Mouse (Mus musculus) neural tube, embryonic 11.5 days (tissue): ENCODE measurements around the gene Sult2b1. TPM values are rescaled to one million over a fixed set of nuclear protein-coding genes. Genes with fewer than 3 reads are reported as not detected.

Experiments
- ATAC-seq: fragments of 200-750 bp; cut with Nextera tagmentation; 2 replicates; pipeline ENCODE4 v1.8.0; 2017; ENCODE audit warnings: moderate number of reproducible peaks, mild to moderate bottlenecking, moderate TSS enrichment, moderate library complexity; ENCODE audit not compliant: insufficient read depth, low FRiP score, low TSS enrichment
- DNase-seq: peaks from one replicate; pipeline ENCODE4 v3.0.0-alpha.2; 2015; ENCODE audit warnings: low spot score
- H3K27ac ChIP-seq: fragments of 300-500 bp; sonication (generic); 2 replicates; pipeline ENCODE4 v1.5.1; 2014; ENCODE audit warnings: low read depth, mild to moderate bottlenecking, low read length
- H3K27me3 ChIP-seq: fragments of 300-500 bp; sonication (generic); 2 replicates; pipeline ENCODE4 v1.6.1; 2014; ENCODE audit warnings: mild to moderate bottlenecking, low read length, mixed read lengths; ENCODE audit not compliant: control insufficient read depth, insufficient read depth
- H3K36me3 ChIP-seq: fragments of 300-500 bp; sonication (generic); 2 replicates; pipeline ENCODE4 v1.6.1; 2014; ENCODE audit warnings: mild to moderate bottlenecking, low read length, moderate library complexity, mixed read lengths; ENCODE audit not compliant: control insufficient read depth, insufficient read depth
- H3K4me1 ChIP-seq: fragments of 300-500 bp; sonication (generic); 2 replicates; pipeline ENCODE4 v1.6.1; 2014; ENCODE audit warnings: low read length, mixed read lengths; ENCODE audit not compliant: control insufficient read depth, insufficient read depth
- H3K4me2 ChIP-seq: fragments of 300-500 bp; sonication (generic); 2 replicates; pipeline ENCODE4 v1.6.1; 2014; ENCODE audit warnings: low read depth, mild to moderate bottlenecking, moderate library complexity
- H3K4me3 ChIP-seq: fragments of 300-500 bp; sonication (generic); 2 replicates; pipeline ENCODE4 v1.5.1; 2014; ENCODE audit warnings: low read depth, low read length
- H3K9ac ChIP-seq: fragments of 300-500 bp; sonication (generic); 2 replicates; pipeline ENCODE4 v1.6.1; 2014; ENCODE audit warnings: mild to moderate bottlenecking, low read length
- H3K9me3 ChIP-seq: fragments of 300-500 bp; sonication (generic); 2 replicates; pipeline ENCODE4 v1.6.1; 2016; ENCODE audit warnings: low read length; ENCODE audit not compliant: control insufficient read depth
- WGBS: fragments of 180-500 bp; shearing (Covaris S2); extraction: QIAGEN DNeasy Blood & Tissue Kit; methylation state at CpG from one replicate; pipeline ENCODE4 v1.1.7; 2014; 5-methylcytosine and 5-hydroxymethylcytosine counted together
- polyA plus RNA-seq: library from polyadenylated mRNA; unstranded; fragments of >200 nt; fragmentation: Nextera tagmentation; extraction: Ambion mirVana; gene quantifications from 2 replicates; pipeline ENCODE4 v1.2.1, GENCODE M21; 2014

The Sult2b1 gene
- polyA plus RNA-seq, 1 experiment from 2014 or later = 1.1 TPM

DNA sequence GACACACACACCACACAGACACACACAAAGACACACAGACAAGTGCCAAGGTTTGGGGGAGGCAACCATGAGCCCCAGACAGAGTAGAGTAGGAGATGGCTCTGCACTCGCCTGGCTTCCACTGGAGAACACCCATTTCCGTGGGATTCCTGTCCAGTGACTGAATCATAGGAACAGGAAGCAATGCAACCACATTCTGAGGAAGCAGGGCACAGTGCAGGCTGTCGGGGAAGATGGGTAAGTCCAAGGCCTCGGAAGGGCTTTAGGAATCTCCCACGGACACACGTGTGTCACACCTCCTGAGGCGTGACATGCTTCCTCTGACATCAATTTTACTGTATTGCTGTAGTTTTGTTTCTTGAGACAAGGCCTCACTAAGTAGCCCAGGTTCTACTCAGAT, 36.4 kb downstream of the Sult2b1 start:
- Histone ChIP-seq H3K36me3 (no peaks in the 10 kb centered on the region), H3K27ac (no peak overlapping the region), H3K4me1 (no peaks in the 10 kb centered on the region), H3K27me3 (no peaks in the 10 kb centered on the region), H3K9me3 (no peaks in the 10 kb centered on the region), H3K4me2 (no peak overlapping the region), H3K9ac (no peak overlapping the region), H3K4me3 (no peak overlapping the region)
- ATAC-seq (no peak), DNase-seq (no peak)
- 86% methylated on average over 7 of the region's 7 CpGs for WGBS

GRCm38 (mm10) chr7:45747450-45747849, 37.0 kb downstream of the Sult2b1 start:
- Histone ChIP-seq H3K27me3 (no peaks in the 10 kb centered on the region), H3K27ac (no peak overlapping the region), H3K9ac (no peak overlapping the region), H3K36me3 (no peaks in the 10 kb centered on the region), H3K4me1 (no peaks in the 10 kb centered on the region), H3K4me2 (no peak overlapping the region), H3K4me3 (no peak overlapping the region), H3K9me3 (no peaks in the 10 kb centered on the region)
- DNase-seq = no peak
- ATAC-seq = no peak
- 90% methylated on average over 5 of the region's 5 CpGs for WGBS

GRCm38 (mm10) chr7:45746518-45746917, 38.0 kb downstream of the Sult2b1 start:
- DNase-seq = no peak

GRCm38 (mm10) chr7:45744387-45744786, 40.1 kb downstream of the Sult2b1 start:
- DNase-seq (peak; percentile 38), ATAC-seq (no peak)
- Histone ChIP-seq H3K9ac (no peak overlapping the region), H3K36me3 (no peaks in the 10 kb centered on the region), H3K4me1 (no peaks in the 10 kb centered on the region), H3K27me3 (no peaks in the 10 kb centered on the region), H3K27ac (no peak overlapping the region), H3K4me2 (no peak overlapping the region), H3K4me3 (no peak overlapping the region), H3K9me3 (no peaks in the 10 kb centered on the region)
- WGBS = 45% methylated on average over 2 of the region's 2 CpGs

More at GRCm38 (mm10) chr7:45746518-45746917, 38.0 kb downstream of the Sult2b1 start:
- no peak overlapping the region for H3K9ac ChIP-seq
- H3K36me3 ChIP-seq = no peaks in the 10 kb centered on the region
- no peak for ATAC-seq
- no peak overlapping the region for H3K4me3 ChIP-seq
- no peak overlapping the region for H3K27ac ChIP-seq
- 64% methylated on average over 6 of the region's 6 CpGs for WGBS
- no peak overlapping the region for H3K4me2 ChIP-seq
- H3K4me1 ChIP-seq = no peaks in the 10 kb centered on the region
- no peaks in the 10 kb centered on the region for H3K27me3 ChIP-seq
- H3K9me3 ChIP-seq = no peaks in the 10 kb centered on the region

DNA sequence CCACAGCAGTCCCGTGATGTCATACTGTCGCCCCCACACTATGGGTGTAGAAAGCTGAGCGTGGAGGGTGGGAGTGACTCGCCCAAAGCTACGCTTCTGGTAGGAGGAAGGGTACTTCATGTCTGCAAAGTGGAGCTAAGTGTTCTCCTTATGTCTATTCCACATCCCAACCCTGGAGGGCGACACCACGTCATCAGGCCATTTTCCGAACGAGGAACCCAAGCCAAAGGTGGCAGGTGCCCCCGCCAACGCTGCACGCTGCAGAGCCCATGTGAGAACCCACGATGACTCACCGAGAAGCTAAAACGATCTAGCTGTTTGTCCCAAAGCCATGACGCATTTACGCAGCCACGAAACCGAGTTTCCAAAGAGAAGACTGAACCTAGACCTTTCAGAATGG, 42.1 kb downstream of the Sult2b1 start:
- no peak for ATAC-seq
- Histone ChIP-seq H3K27me3 (0 out of 2 replicates have a peak, but pooled peaks cover 2% of the 10 kb centered on the region), H3K27ac (no peak overlapping the region), H3K4me2 (no peak overlapping the region), H3K4me1 (no peaks in the 10 kb centered on the region), H3K9ac (no peak overlapping the region), H3K36me3 (no peaks in the 10 kb centered on the region), H3K4me3 (no peak overlapping the region), H3K9me3 (no peaks in the 10 kb centered on the region)
- no peak for DNase-seq
- WGBS = 46% methylated on average over 19 of the region's 19 CpGs

GRCm38 (mm10) chr7:45741777-45742176, 42.7 kb downstream of the Sult2b1 start:
- no peak for ATAC-seq
- H3K27me3 ChIP-seq = 0 out of 2 replicates have a peak, but pooled peaks cover 2% of the 10 kb centered on the region
- H3K9me3 ChIP-seq = no peaks in the 10 kb centered on the region
- no peaks in the 10 kb centered on the region for H3K36me3 ChIP-seq
- no peak overlapping the region for H3K9ac ChIP-seq
- H3K4me1 ChIP-seq = no peaks in the 10 kb centered on the region
- no peak overlapping the region for H3K27ac ChIP-seq
- 41% methylated on average over 11 of the region's 11 CpGs for WGBS
- H3K4me3 ChIP-seq = no peak overlapping the region
- no peak for DNase-seq
- no peak overlapping the region for H3K4me2 ChIP-seq

DNA sequence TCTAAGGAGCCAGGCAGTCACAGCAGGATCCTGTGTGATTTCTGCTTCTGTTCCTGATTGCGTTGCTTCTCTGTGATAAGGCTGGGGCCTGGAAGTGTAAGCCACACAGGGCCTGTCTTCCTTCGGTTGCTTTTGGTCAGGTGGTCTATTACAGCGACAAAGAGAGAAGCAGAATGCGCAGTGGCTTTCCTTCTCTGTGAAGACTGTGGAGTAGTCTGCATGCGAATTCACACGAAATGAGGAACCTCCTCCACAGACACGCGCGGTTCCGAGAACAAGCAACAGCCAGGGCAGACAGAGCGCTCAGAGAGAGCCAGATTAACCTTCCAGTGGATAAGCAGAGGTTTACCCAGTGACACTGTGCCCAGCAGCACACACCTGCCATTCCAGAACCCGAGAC, 43.2 kb downstream of the Sult2b1 start:
- H3K9me3 ChIP-seq = no peaks in the 10 kb centered on the region
- H3K27ac ChIP-seq = no peak overlapping the region
- H3K4me2 ChIP-seq = no peak overlapping the region
- ATAC-seq (no peak), DNase-seq (no peak)
- no peak overlapping the region for H3K9ac ChIP-seq
- 0 out of 2 replicates have a peak, but pooled peaks cover 2% of the 10 kb centered on the region for H3K27me3 ChIP-seq
- no peaks in the 10 kb centered on the region for H3K4me1 ChIP-seq
- 84% methylated on average over 12 of the region's 12 CpGs for WGBS
- no peaks in the 10 kb centered on the region for H3K36me3 ChIP-seq
- H3K4me3 ChIP-seq = no peak overlapping the region

DNA sequence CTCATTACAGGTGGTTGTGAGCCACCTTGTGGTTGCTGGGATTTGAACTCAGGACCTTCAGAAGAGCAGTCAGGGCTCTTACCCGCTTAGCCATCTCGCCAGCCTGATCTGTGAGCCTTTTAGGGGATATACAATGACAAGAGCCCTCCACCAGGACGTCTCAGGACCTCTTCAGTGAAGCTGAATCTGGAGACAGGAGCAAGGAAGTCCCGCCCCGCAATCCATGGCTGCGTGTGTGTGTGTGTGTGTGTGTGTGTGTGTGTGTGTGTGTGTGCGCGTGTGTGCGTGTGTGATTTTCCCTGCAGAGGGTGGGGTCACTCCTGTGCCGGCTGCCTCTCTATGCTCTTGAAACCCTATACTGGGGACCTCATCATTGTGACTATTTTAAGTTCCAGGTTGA, 44.6 kb downstream of the Sult2b1 start:
- DNase-seq (no peak), ATAC-seq (no peak)
- WGBS = 71% methylated on average over 10 of the region's 10 CpGs
- H3K27ac ChIP-seq = no peak overlapping the region
- no peak overlapping the region for H3K4me3 ChIP-seq
- H3K27me3 ChIP-seq = 0 out of 2 replicates have a peak, but pooled peaks cover 2% of the 10 kb centered on the region
- H3K9me3 ChIP-seq = no peaks in the 10 kb centered on the region
- no peaks in the 10 kb centered on the region for H3K4me1 ChIP-seq
- H3K36me3 ChIP-seq = no peaks in the 10 kb centered on the region
- no peak overlapping the region for H3K9ac ChIP-seq
- no peak overlapping the region for H3K4me2 ChIP-seq

DNA sequence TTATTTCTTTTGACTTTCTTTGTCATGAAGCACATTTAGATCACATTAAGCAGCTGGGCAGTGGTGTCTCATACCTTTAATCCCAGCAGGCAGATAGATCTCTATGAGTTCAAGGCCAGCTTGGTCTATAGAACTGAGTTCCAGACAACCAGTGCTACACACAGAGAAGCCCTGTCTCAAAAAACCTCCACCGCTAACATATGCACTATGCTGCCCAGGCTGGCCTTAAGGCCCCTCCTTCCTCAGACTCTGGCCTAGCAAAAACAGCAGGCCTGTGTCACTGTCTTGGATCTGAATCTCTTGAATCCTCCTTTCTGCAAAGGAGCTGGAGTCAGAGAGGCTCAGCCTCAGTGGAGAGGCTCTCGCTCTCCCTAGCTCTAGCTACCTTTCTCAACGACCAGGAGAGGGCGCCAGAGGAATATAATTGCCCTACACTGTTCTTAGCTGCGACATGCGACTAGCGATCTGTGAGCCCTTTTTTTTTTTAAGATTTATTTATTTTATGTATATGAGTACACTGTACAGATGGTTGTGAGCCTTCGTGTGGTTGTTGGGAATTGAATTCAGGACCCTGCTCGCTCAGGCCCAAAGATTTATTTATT, 45.2 kb downstream of the Sult2b1 start:
- 0 out of 2 replicates have a peak, but pooled peaks cover 2% of the 10 kb centered on the region for H3K27me3 ChIP-seq
- no peak overlapping the region for H3K4me2 ChIP-seq
- no peak overlapping the region for H3K27ac ChIP-seq
- DNase-seq = peak; percentile 83
- no peaks in the 10 kb centered on the region for H3K36me3 ChIP-seq
- 0 out of 2 replicates have a peak, but pooled peaks have one; percentile 55 for ATAC-seq
- H3K9me3 ChIP-seq = no peaks in the 10 kb centered on the region
- WGBS = 9% methylated on average over 9 of the region's 9 CpGs
- no peaks in the 10 kb centered on the region for H3K4me1 ChIP-seq
- no peak overlapping the region for H3K9ac ChIP-seq
- no peak overlapping the region for H3K4me3 ChIP-seq
